Mouse (Mus musculus): ENCODE measurements around the gene Inava. TPM values are rescaled to one million over a fixed set of nuclear protein-coding genes. Genes with fewer than 3 reads are reported as not detected.
A peak's percentile ranks its signal among the peaks of the same experiment; 100 is the strongest.

Inava gene
- polyA plus RNA-seq, 1 experiment from 2014 or later, result 2.6 TPM

DNA sequence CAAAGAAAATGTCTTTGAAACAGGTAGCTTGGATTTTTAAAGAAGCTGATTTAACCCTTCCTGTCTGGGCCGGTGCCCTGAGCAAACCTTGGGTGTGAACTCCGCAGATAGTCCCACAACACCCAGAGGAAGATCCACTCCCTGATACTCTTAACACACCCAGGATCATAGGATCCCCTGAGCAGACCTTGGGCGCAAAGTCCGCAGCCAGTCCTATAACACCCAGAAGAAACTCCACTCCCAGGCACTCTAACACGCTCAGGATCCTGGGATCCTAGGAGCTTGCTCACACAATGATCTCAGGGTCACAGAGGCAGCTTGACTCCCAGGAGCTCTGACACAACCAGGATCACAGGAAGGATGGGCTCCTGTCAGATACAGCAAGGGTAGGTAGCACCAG is 44.0 kb downstream of the Inava start:
- DNase-seq, result no peak
- no peak overlapping the region for H3K4me3 ChIP-seq (replicated peaks; ENCODE audit: low read depth, low read length)
- ATAC-seq (ENCODE audit: low FRiP score, low TSS enrichment), result no peak
- H3K27me3 ChIP-seq (ENCODE audit: control insufficient read depth, insufficient read depth, low read length), result no peaks in the 10 kb centered on the region
- H3K27ac ChIP-seq (replicated peaks; ENCODE audit: low read depth, low read length), result no peak overlapping the region
- no peaks in the 10 kb centered on the region for H3K4me1 ChIP-seq (ENCODE audit: control insufficient read depth, insufficient read depth, low read length)
- H3K36me3 ChIP-seq (ENCODE audit: control insufficient read depth, insufficient read depth, low read length), result no peaks in the 10 kb centered on the region
- WGBS, result 91% methylated on average over 5 of the region's 5 CpGs
- no peak overlapping the region for H3K9ac ChIP-seq (replicated peaks; ENCODE audit: low read length)
- no peaks in the 10 kb centered on the region for H3K9me3 ChIP-seq (ENCODE audit: control insufficient read depth, low read length)
- H3K4me2 ChIP-seq (ENCODE audit: low read length), result no peak overlapping the region

DNA sequence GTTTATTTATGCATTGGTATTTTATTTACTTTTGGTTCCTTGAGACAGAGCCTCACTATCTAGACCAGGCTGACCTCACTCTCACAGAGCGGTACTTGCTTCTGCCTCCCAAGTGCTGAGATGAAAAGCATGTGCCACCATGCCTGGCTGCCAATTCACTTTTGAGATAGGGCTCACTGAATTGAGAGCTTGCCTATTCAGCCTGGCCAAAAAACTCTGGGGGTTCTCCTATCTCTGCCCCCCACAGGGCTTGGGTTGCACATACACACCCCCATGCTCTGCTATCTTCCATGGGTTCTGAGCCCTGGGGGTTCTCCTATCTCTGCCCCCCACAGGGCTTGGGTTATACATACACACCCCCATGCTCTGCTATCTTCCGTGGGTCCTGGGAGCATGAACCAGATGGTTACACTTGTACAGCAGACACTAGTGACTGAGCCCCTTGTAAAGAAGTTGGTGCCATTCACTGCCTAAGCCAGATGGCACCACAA is 54.5 kb downstream of the Inava start:
- Histone ChIP-seq H3K4me2 (ENCODE audit: low read length) (no peak overlapping the region), H3K27ac (replicated peaks; ENCODE audit: low read depth, low read length) (no peak overlapping the region), H3K9me3 (ENCODE audit: control insufficient read depth, low read length) (no peaks in the 10 kb centered on the region), H3K9ac (replicated peaks; ENCODE audit: low read length) (no peak overlapping the region), H3K4me1 (ENCODE audit: control insufficient read depth, insufficient read depth, low read length) (no peaks in the 10 kb centered on the region), H3K36me3 (ENCODE audit: control insufficient read depth, insufficient read depth, low read length) (peaks cover 37% of the 10 kb centered on the region), H3K4me3 (replicated peaks; ENCODE audit: low read depth, low read length) (no peak overlapping the region), H3K27me3 (ENCODE audit: control insufficient read depth, insufficient read depth, low read length) (no peaks in the 10 kb centered on the region)
- DNase-seq (no peak), ATAC-seq (ENCODE audit: low FRiP score, low TSS enrichment) (no peak)
- 86% methylated on average over 2 of the region's 2 CpGs for WGBS

DNA sequence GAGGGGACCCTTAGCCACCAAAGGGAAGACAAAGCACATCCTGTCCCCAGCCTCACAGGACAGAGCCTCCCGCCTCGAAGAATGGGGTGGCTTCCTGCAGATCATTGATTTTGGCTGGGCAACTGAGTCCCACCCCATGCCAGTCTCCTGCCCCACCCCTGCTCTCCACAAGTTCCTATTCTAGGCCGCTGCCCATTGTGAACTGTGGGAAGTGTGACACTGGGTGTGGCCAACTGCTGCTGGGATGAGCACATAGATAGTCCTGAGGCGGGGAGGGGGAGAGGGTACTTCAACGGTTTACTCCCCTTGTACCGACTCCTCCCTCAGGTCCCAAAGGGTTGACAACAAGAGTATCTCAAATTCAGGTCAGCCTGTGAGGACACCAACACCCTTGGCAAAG is 55.3 kb downstream of the Inava start:
- H3K27ac ChIP-seq (replicated peaks; ENCODE audit: low read depth, low read length), result no peak overlapping the region

DNA sequence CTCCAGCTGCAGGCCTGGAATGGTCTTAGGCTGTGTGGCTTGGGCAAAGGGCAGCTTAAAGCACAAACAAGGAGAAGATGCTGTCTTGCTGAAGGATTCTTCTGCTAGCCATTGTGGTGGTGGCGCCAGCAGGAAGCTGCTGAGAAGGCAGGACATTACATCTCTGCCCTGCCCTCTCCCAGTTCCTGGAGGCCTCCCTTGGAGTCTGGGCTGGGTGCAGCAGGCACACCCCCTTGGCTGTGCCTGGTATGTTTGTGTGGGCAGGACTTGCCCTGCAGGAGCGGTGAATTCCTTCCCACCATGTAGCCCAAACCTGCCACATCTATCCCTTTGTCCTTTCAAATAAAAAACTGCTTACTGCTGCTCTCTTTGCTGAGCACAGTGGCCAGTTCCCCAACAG is 57.0 kb downstream of the Inava start:
- no peak for ATAC-seq (ENCODE audit: low FRiP score, low TSS enrichment)
- Histone ChIP-seq H3K27me3 (ENCODE audit: control insufficient read depth, insufficient read depth, low read length) (no peaks in the 10 kb centered on the region), H3K4me3 (replicated peaks; ENCODE audit: low read depth, low read length) (no peak overlapping the region), H3K9me3 (ENCODE audit: control insufficient read depth, low read length) (no peaks in the 10 kb centered on the region), H3K4me2 (ENCODE audit: low read length) (no peak overlapping the region), H3K9ac (replicated peaks; ENCODE audit: low read length) (no peak overlapping the region), H3K4me1 (ENCODE audit: control insufficient read depth, insufficient read depth, low read length) (peaks cover 7% of the 10 kb centered on the region), H3K27ac (replicated peaks; ENCODE audit: low read depth, low read length) (no peak overlapping the region), H3K36me3 (ENCODE audit: control insufficient read depth, insufficient read depth, low read length) (peaks cover 62% of the 10 kb centered on the region)
- no peak for DNase-seq
- 86% methylated on average over 2 of the region's 2 CpGs for WGBS

More for the DNA sequence above, 55.3 kb downstream of the Inava start:
- H3K36me3 ChIP-seq (ENCODE audit: control insufficient read depth, insufficient read depth, low read length), result peaks cover 46% of the 10 kb centered on the region
- H3K4me2 ChIP-seq (ENCODE audit: low read length), result no peak overlapping the region
- no peaks in the 10 kb centered on the region for H3K9me3 ChIP-seq (ENCODE audit: control insufficient read depth, low read length)
- H3K9ac ChIP-seq (replicated peaks; ENCODE audit: low read length), result no peak overlapping the region
- ATAC-seq (ENCODE audit: low FRiP score, low TSS enrichment) (no peak), DNase-seq (no peak)
- 76% methylated on average over 6 of the region's 6 CpGs for WGBS
- no peaks in the 10 kb centered on the region for H3K27me3 ChIP-seq (ENCODE audit: control insufficient read depth, insufficient read depth, low read length)
- H3K4me3 ChIP-seq (replicated peaks; ENCODE audit: low read depth, low read length), result no peak overlapping the region
- H3K4me1 ChIP-seq (ENCODE audit: control insufficient read depth, insufficient read depth, low read length), result peaks cover 7% of the 10 kb centered on the region

DNA sequence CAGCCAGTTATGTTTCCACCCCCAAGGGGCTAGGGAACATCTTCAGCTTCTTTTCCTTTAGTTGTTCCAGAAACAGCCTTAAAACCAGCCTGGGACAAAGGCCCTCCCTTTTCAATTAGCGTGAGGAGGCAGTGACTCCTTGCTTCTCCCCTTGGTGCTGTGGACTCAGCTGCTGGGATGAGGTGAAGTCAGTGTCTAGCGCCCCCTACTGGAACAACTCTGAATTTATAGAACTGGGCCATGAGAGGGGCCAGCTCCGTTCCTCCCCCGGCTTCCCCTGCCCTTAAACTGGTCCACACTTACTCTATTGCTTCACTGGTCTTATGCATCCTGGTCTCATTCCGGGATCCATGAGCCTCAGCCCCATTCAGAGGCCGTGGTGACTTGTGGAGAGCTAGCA is 58.9 kb downstream of the Inava start:
- no peak overlapping the region for H3K4me2 ChIP-seq (ENCODE audit: low read length)
- peaks cover 81% of the 10 kb centered on the region for H3K36me3 ChIP-seq (ENCODE audit: control insufficient read depth, insufficient read depth, low read length)
- H3K9ac ChIP-seq (replicated peaks; ENCODE audit: low read length), result no peak overlapping the region
- H3K27ac ChIP-seq (replicated peaks; ENCODE audit: low read depth, low read length), result no peak overlapping the region
- H3K9me3 ChIP-seq (ENCODE audit: control insufficient read depth, low read length), result no peaks in the 10 kb centered on the region
- DNase-seq (peak; percentile 72), ATAC-seq (ENCODE audit: low FRiP score, low TSS enrichment) (no peak)
- no peak overlapping the region for H3K4me3 ChIP-seq (replicated peaks; ENCODE audit: low read depth, low read length)
- WGBS, result 30% methylated on average over 6 of the region's 6 CpGs
- H3K27me3 ChIP-seq (ENCODE audit: control insufficient read depth, insufficient read depth, low read length), result no peaks in the 10 kb centered on the region
- peaks cover 7% of the 10 kb centered on the region for H3K4me1 ChIP-seq (ENCODE audit: control insufficient read depth, insufficient read depth, low read length)

DNA sequence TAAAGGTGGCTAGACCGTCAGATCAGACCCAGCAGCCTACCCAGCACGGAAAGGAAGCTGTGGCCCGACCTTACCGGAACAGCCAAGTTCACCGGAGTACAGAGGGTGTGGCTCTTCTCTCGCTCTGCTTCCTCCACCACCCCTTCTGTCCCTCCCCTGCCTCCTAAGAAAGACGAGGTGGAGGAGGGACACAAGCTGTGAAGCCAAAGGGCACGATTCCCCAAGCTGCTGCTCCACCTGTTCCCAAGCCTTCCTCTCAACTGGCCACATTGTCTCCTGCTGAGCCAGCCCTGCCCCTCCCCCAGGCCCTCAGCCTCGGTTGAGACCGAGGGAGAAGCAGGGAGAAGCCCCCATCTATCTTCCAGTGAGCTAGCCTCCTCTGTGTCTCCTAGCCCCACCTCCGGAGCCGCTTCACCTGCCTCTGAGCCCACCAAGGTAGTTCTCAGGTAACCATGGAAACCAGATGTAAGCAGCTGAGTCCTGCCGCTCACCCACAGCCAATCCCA is 59.9 kb downstream of the Inava start:
- ATAC-seq (ENCODE audit: low FRiP score, low TSS enrichment) (no peak), DNase-seq (peak; percentile 66)
- H3K4me1 ChIP-seq (ENCODE audit: control insufficient read depth, insufficient read depth, low read length), result peaks cover 7% of the 10 kb centered on the region
- 10% methylated on average over 13 of the region's 13 CpGs for WGBS
- H3K4me2 ChIP-seq (ENCODE audit: low read length), result no peak overlapping the region
- H3K9ac ChIP-seq (replicated peaks; ENCODE audit: low read length), result 0 out of 2 replicates have a peak overlapping the region, but pooled peaks have one; percentile 9
- H3K36me3 ChIP-seq (ENCODE audit: control insufficient read depth, insufficient read depth, low read length), result peaks cover 90% of the 10 kb centered on the region
- H3K27me3 ChIP-seq (ENCODE audit: control insufficient read depth, insufficient read depth, low read length), result no peaks in the 10 kb centered on the region
- no peak overlapping the region for H3K4me3 ChIP-seq (replicated peaks; ENCODE audit: low read depth, low read length)
- no peaks in the 10 kb centered on the region for H3K9me3 ChIP-seq (ENCODE audit: control insufficient read depth, low read length)
- 0 out of 2 replicates have a peak overlapping the region, but pooled peaks have one; percentile 33 for H3K27ac ChIP-seq (replicated peaks; ENCODE audit: low read depth, low read length)

DNA sequence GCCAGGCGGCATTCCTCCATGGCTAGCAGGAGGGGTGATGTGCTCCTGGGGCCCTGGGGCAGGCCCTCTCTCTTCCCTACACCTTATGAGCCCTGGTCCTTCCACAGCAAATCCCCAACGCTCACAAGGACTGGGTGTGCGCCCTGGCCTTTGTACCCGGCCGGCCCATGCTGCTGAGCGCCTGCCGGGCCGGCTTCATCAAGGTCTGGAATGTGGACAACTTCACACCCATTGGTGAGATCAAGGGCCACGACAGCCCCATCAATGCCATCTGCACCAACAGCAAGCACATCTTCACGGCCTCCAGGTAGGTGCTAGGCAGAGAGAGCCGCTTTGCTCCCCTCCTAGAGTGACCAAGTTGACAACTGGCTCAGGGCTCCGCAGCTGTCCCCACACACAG is 61.4 kb downstream of the Inava start:
- DNase-seq, result no peak
- peaks cover 95% of the 10 kb centered on the region for H3K36me3 ChIP-seq (ENCODE audit: control insufficient read depth, insufficient read depth, low read length)
- H3K4me3 ChIP-seq (replicated peaks; ENCODE audit: low read depth, low read length), result no peak overlapping the region
- H3K9ac ChIP-seq (replicated peaks; ENCODE audit: low read length), result no peak overlapping the region
- no peaks in the 10 kb centered on the region for H3K9me3 ChIP-seq (ENCODE audit: control insufficient read depth, low read length)
- H3K4me2 ChIP-seq (ENCODE audit: low read length), result no peak overlapping the region
- peaks cover 7% of the 10 kb centered on the region for H3K4me1 ChIP-seq (ENCODE audit: control insufficient read depth, insufficient read depth, low read length)
- 70% methylated on average over 12 of the region's 12 CpGs for WGBS
- no peak overlapping the region for H3K27ac ChIP-seq (replicated peaks; ENCODE audit: low read depth, low read length)
- no peaks in the 10 kb centered on the region for H3K27me3 ChIP-seq (ENCODE audit: control insufficient read depth, insufficient read depth, low read length)
- ATAC-seq (ENCODE audit: low FRiP score, low TSS enrichment), result no peak

DNA sequence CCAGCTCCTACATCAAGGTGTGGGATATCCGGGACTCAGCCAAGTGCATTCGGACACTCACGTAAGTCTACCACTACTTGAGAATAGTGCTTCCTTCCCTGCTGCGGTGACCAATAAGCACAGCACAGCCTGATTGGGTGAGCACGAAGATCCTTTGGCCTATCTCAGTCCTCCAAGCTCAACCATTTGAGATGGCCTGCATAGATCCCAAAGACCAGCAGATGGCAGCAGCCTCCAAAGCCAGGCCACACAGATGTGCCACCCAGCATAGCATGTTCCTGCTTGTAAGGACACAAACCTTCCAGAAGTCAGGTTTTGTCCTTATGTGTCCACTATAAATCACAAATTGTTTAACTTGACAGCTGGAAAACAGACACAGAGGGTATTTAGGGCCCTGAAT is 64.0 kb downstream of the Inava start:
- Histone ChIP-seq H3K27ac (replicated peaks; ENCODE audit: low read depth, low read length) (no peak overlapping the region), H3K36me3 (ENCODE audit: control insufficient read depth, insufficient read depth, low read length) (peaks cover 95% of the 10 kb centered on the region)

DNA sequence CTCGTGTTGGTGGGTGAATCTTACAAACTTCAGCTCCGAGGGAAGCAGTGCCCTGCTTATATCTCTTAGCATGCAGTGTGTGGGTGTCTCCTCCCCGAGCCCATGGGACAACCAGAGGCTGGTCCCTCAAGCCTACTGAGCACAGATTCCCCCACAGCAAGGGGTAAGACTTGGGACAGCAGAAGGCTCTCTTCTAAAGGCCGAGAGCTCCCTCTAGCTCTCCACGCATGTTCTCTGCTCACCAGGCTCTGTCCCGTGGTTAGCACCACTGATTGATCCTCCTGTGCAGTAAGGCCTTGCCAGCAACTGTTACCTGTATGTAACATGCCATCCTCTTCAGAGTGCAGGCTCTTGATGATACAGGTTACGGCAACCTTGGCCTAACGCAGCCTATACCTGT is 66.4 kb downstream of the Inava start:
- Histone ChIP-seq H3K9ac (replicated peaks; ENCODE audit: low read length) (no peak overlapping the region), H3K9me3 (ENCODE audit: control insufficient read depth, low read length) (no peaks in the 10 kb centered on the region), H3K4me1 (ENCODE audit: control insufficient read depth, insufficient read depth, low read length) (no peaks in the 10 kb centered on the region), H3K4me3 (replicated peaks; ENCODE audit: low read depth, low read length) (no peak overlapping the region), H3K4me2 (ENCODE audit: low read length) (no peak overlapping the region), H3K36me3 (ENCODE audit: control insufficient read depth, insufficient read depth, low read length) (peaks cover 98% of the 10 kb centered on the region), H3K27ac (replicated peaks; ENCODE audit: low read depth, low read length) (no peak overlapping the region), H3K27me3 (ENCODE audit: control insufficient read depth, insufficient read depth, low read length) (no peaks in the 10 kb centered on the region)
- no peak for ATAC-seq (ENCODE audit: low FRiP score, low TSS enrichment)
- 68% methylated on average over 8 of the region's 8 CpGs for WGBS
- DNase-seq, result peak; percentile 37

More for the DNA sequence above, 64.0 kb downstream of the Inava start:
- no peak overlapping the region for H3K9ac ChIP-seq (replicated peaks; ENCODE audit: low read length)
- ATAC-seq (ENCODE audit: low FRiP score, low TSS enrichment) (peak; percentile 69; the same call in 1 of the 2 replicates), DNase-seq (peak; percentile 91)
- no peak overlapping the region for H3K4me2 ChIP-seq (ENCODE audit: low read length)
- H3K4me3 ChIP-seq (replicated peaks; ENCODE audit: low read depth, low read length), result no peak overlapping the region
- H3K4me1 ChIP-seq (ENCODE audit: control insufficient read depth, insufficient read depth, low read length), result peaks cover 7% of the 10 kb centered on the region
- no peaks in the 10 kb centered on the region for H3K9me3 ChIP-seq (ENCODE audit: control insufficient read depth, low read length)
- WGBS, result 7% methylated on average over 5 of the region's 5 CpGs
- H3K27me3 ChIP-seq (ENCODE audit: control insufficient read depth, insufficient read depth, low read length), result no peaks in the 10 kb centered on the region
